Mouse (Mus musculus) small intestine, adult 2 months (tissue): ENCODE measurements around the gene Dguok. TPM values are rescaled to one million over a fixed set of nuclear protein-coding genes. Genes with fewer than 3 reads are reported as not detected.
A peak's percentile ranks its signal among the peaks of the same experiment; 100 is the strongest.

Experiments
- H3K27ac ChIP-seq: fragments of 200-500 bp; 2 replicates; pipeline ENCODE4 v1.5.1; 2012; ENCODE audit warnings: low read depth, low read length, control low read depth, inconsistent platforms; ENCODE audit not compliant: insufficient read depth
- H3K27me3 ChIP-seq: fragments of 200-500 bp; 2 replicates; pipeline ENCODE4 v1.6.1; 2012; ENCODE audit warnings: mild to moderate bottlenecking, moderate library complexity, low read length, inconsistent platforms; ENCODE audit not compliant: control insufficient read depth, insufficient read depth
- H3K36me3 ChIP-seq: fragments of 200-500 bp; 2 replicates; pipeline ENCODE4 v1.6.1; 2012; ENCODE audit warnings: mild to moderate bottlenecking, low read length, control low read depth, inconsistent platforms; ENCODE audit not compliant: control insufficient read depth, insufficient read depth
- H3K4me1 ChIP-seq: fragments of 200-500 bp; 2 replicates; pipeline ENCODE4 v1.6.1; 2012; ENCODE audit warnings: low read length, inconsistent platforms, mixed read lengths; ENCODE audit not compliant: control insufficient read depth, insufficient read depth, insufficient read length
- H3K4me3 ChIP-seq: fragments of 200-500 bp; 2 replicates; pipeline ENCODE4 v1.5.1; 2012; ENCODE audit warnings: low read depth, mild to moderate bottlenecking, control low read depth, inconsistent platforms, low read length, moderate library complexity
- CTCF ChIP-seq: fragments of 200-500 bp; IDR thresholded peaks from 2 replicates; pipeline ENCODE4 v1.5.1; 2012; ENCODE audit warnings: low read depth, mild to moderate bottlenecking, control low read depth, inconsistent platforms, low read length, moderate library complexity, mixed read lengths; ENCODE audit not compliant: insufficient replicate concordance, insufficient read length; ENCODE audit errors: extremely low read depth
- POLR2A ChIP-seq: fragments of 200-500 bp; IDR thresholded peaks from 2 replicates; pipeline ENCODE4 v1.6.1; 2012; ENCODE audit warnings: low read depth, mild to moderate bottlenecking, control low read depth, inconsistent platforms, low read length, moderate library complexity
- WGBS: fragments of 180-500 bp; shearing (Covaris S2); methylation state at CpG from one replicate; pipeline ENCODE4 v1.1.7; 2018; 5-methylcytosine and 5-hydroxymethylcytosine counted together
- polyA plus RNA-seq: library from polyadenylated mRNA; depleted of rRNA; stranded (reverse); fragments of >200 nt; gene quantifications from 2 replicates; pipeline ENCODE4 v1.2.3, GENCODE M21; 2012

Gene Dguok
- polyA plus RNA-seq, 1 experiment = 19.7 TPM

GRCm38 (mm10) chr6:83536028-83536794 is 29.4 kb upstream of the Dguok start, which contains the start of gene Actg2:
Actg2 (minus strand) TSS chr6:83536265.
- Histone ChIP-seq H3K27me3 (no peaks in the 10 kb centered on the region), H3K27ac (peak within 1 kb of the TSS; percentile 66), H3K4me1 (peaks cover 3% of the 10 kb centered on the region; the same call in 1 of the 2 replicates), H3K4me3 (peak within 1 kb of the TSS; percentile 20; the same call in 1 of the 2 replicates), H3K36me3 (no peaks in the 10 kb centered on the region)
- TF ChIP-seq POLR2A (no peak), CTCF (no peak)
- WGBS = 75% methylated on average over 12 of the region's 12 CpGs

- Histone ChIP-seq H3K27ac (no peak overlapping the region), H3K36me3 (no peaks in the 10 kb centered on the region), H3K4me1 (peaks cover 3% of the 10 kb centered on the region; the same call in 1 of the 2 replicates), H3K27me3 (no peaks in the 10 kb centered on the region), H3K4me3 (no peak overlapping the region)
- TF ChIP-seq CTCF (no peak), POLR2A (no peak)
- WGBS = 64% methylated on average over 2 of the region's 2 CpGs
Measured at GRCm38 (mm10) chr6:83532608-83533007, 25.8 kb upstream of the Dguok start.

DNA sequence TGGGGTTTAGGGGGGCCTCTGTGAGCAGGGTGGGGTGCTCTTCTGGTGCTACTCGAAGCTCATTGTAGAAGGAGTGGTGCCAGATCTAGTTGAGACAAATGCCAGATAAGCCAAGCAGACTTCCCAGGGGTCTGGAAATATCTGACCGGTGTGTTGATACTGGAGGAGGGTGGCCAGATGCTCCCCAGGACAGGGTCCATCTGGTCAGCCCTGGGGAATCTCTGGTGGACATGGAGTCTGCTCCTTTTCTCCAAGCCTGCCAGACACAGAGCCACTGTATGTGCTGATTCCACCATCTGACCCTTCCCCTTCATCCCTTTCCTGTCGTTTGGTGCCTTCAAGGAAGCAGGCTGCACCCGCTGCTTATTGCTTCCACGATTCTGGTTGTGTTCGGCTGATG is 16.4 kb upstream of the Dguok start:
- 34% methylated on average over 6 of the region's 6 CpGs for WGBS
- H3K27ac ChIP-seq = no peak overlapping the region
- no peak overlapping the region for H3K4me3 ChIP-seq
- no peak for TF ChIP-seq CTCF
- H3K27me3 ChIP-seq = no peaks in the 10 kb centered on the region
- H3K4me1 ChIP-seq = no peaks in the 10 kb centered on the region; the same call in 1 of the 2 replicates
- no peaks in the 10 kb centered on the region for H3K36me3 ChIP-seq

DNA sequence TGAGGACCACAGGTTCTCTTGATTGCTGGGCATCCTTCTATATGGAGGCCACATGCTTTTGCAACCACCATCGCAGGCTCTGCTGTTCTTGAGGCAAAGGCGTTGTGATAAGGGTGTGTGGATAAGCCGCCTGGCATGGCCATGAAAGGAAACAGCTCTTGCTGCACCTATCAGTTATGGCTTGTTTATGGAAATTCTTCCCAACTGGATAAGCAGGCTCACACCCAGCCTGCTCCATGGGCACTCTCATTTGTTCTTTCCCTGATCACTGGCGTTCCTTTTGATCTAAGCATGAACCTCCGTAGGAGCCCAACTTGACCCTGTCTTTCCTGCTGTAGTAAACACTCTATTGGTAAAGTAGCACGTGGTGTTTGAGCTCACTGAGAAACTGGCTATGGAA is 15.0 kb upstream of the Dguok start:
- TF ChIP-seq CTCF (no peak), POLR2A (no peak)
- no peak overlapping the region for H3K27ac ChIP-seq
- H3K4me3 ChIP-seq = no peak overlapping the region
- no peaks in the 10 kb centered on the region for H3K27me3 ChIP-seq
- 21% methylated on average over 6 of the region's 6 CpGs for WGBS
- no peaks in the 10 kb centered on the region for H3K36me3 ChIP-seq
- no peaks in the 10 kb centered on the region; the same call in 1 of the 2 replicates for H3K4me1 ChIP-seq

GRCm38 (mm10) chr6:83518637-83519036 is 11.9 kb upstream of the Dguok start:
- Histone ChIP-seq H3K36me3 (no peaks in the 10 kb centered on the region), H3K27me3 (no peaks in the 10 kb centered on the region), H3K27ac (no peak overlapping the region), H3K4me3 (no peak overlapping the region), H3K4me1 (no peaks in the 10 kb centered on the region; the same call in 1 of the 2 replicates)
- TF ChIP-seq CTCF (no peak), POLR2A (no peak)
- 75% methylated on average over 3 of the region's 3 CpGs for WGBS

DNA sequence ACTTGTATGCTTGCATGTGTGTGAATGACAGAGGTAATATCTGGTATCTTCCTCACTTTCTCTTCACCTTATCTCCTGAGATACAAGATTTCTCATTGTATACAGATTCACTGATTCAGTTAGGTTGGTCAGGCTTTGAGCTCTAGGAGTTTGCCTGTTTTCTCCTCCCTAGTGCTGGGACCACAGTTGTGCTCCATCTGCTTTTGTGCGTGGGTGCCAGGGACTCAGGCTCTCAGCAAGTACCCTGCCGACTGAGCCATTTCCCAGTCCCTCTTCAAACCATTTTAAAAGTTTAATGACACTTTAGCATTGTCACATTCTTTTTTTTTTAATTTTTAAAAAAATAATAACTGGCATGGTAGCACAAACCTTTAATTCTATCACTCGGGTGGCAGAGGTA is 8.4 kb upstream of the Dguok start:
- Histone ChIP-seq H3K4me1 (no peaks in the 10 kb centered on the region), H3K27me3 (no peaks in the 10 kb centered on the region), H3K36me3 (no peaks in the 10 kb centered on the region), H3K4me3 (no peak overlapping the region), H3K27ac (no peak overlapping the region)
- TF ChIP-seq CTCF = no peak
- no peak for TF ChIP-seq POLR2A
- 71% methylated on average over 3 of the region's 3 CpGs for WGBS

DNA sequence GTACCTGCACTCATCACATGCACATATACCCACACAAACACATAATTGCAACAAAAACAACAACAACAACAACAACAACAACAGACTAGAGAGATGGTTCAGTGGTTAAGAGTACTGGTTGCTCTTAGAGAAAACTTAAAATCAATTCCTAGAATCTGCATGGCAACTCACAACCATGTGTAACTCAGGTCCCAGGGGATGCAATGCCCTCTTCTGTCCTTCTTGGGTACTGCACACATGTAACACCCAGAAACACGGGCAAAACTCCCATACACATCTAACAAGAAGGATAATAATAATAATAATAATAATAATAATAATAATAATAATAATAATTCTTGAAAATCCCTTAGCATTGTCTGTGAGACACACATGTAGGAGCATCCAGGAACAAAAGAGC is 5.7 kb upstream of the Dguok start:
- no peak for TF ChIP-seq POLR2A
- 0 out of 2 replicates have a peak, but pooled peaks have one; percentile 16 for TF ChIP-seq CTCF
- Histone ChIP-seq H3K4me3 (no peak overlapping the region), H3K4me1 (no peaks in the 10 kb centered on the region), H3K27ac (no peak overlapping the region), H3K36me3 (no peaks in the 10 kb centered on the region), H3K27me3 (no peaks in the 10 kb centered on the region)
- 13% methylated on average over 1 of the region's 1 CpGs for WGBS
